Mouse (Mus musculus) left cerebral cortex, adult 9 months (tissue): ENCODE data around the gene Sema4f.

Experiments used
- DNase-seq, 2 experiments: peaks; one replicate each; pipeline ENCODE4 v3.0.0; 2022; ENCODE audit warnings: low spot score in 2 of 2

Gene Sema4f

GRCm38 (mm10) chr6:82939167-82939912 is at the start of gene Sema4f:
Gene Sema4f (minus strand): TSS chr6:82939769.
- DNase-seq, result peak; percentile 82 to 83

- DNase-seq, result no peak
Measured at GRCm38 (mm10) chr6:82987411-82987971, 47.9 kb upstream of the Sema4f start.

DNA sequence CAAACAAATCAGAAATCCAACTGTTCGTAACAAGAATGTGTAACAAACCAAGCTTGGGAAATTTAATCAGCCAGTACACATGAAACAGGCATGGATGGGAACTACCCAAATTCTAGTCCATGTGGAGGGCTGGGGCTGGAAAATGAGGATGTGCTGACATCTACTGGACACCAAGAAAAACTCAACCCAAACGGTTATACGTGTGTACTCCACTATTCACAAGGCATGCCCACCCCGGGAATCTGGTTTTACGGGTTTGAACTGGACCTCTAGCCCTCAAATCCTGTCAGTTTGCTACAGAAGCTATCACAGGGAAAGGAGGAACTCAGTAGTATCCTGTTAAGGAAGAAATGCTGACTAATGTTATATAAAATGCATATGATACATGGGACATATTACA is 31.5 kb upstream of the Sema4f start:
- DNase-seq, result peak in 1 of 2 experiments; percentile 63

GRCm38 (mm10) chr6:82969249-82970084 is 29.9 kb upstream of the Sema4f start:
- DNase-seq, result no peak

DNA sequence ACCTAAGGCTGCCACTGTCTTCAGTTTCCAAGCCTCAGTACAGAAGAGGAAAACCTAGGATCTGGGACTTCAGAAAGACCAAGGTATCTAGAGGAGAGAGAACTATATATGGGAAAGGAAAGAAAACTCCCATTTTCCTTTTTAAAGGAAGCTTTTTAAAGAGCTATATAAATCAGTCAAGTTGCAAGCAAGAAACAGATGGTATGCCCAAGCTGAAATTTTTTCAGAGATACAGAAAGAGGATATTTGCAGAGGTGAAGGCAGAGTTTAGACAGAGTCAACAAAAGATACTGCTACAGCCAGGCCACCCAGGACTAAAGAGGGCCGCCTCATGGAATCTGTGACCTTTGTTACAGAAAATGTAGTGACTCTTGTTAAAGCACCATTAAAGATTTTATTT is 22.1 kb upstream of the Sema4f start:
- no peak for DNase-seq

DNA sequence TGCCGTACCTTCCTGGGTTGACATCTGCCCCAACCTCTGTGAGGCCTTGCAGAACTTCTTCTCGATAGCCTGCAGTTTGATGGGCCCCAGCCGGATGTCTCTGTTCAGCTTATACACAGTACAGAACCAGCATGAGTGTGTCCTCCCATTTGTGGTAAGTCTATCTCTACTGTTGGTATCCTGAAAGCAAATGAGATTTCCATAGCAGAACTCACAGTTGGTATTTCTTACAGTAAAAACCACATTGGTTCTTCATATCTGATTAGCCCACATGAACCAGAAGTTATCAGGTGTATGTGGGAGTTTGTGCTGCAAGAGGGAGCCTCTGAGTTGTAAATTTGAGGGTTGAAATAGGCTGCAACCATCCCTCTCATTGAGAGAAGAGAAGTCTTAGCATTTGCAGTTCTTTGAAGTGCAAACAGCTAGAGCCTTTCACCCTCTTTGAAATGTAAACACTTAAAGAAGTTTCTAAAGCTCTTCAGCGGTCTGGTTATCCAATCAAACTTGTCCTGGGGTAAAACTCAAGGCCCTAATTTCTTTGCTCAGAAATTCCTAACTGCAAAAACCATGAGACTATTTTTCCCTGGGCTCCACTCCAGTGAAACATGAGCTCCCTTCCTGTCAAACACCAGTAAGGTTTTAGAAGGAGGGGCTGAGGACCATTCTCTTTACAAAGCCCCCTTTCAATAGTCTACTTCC is 17.1 kb upstream of the Sema4f start:
- DNase-seq, result no peak

GRCm38 (mm10) chr6:82946651-82947050 is 7.1 kb upstream of the Sema4f start, which contains the start of gene M1ap:
Gene M1ap (plus strand): TSS chr6:82946902.
- no peak for DNase-seq

- DNase-seq, result no peak
Measured at GRCm38 (mm10) chr6:82945750-82946149, 6.2 kb upstream of the Sema4f start.

DNA sequence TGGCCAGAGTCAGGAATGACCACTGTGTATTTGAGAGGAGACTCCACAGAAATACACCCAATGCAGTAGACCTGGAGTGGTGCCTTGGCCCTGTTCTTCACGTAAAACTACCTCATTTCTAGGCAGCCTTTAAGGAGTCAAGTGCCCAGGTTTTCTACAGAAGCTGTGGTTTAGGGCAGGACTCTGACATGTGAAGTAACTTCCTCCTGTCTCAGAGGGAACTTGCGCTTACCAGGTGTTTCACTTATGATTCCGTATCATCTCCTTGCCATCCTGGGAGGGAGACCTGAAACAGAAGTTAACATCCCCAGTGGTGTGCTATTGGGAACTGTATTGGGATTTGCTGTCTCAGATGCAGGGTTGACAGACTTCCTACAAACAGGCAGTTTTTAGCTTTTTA is 1.2 kb upstream of the Sema4f start:
- no peak for DNase-seq

DNA sequence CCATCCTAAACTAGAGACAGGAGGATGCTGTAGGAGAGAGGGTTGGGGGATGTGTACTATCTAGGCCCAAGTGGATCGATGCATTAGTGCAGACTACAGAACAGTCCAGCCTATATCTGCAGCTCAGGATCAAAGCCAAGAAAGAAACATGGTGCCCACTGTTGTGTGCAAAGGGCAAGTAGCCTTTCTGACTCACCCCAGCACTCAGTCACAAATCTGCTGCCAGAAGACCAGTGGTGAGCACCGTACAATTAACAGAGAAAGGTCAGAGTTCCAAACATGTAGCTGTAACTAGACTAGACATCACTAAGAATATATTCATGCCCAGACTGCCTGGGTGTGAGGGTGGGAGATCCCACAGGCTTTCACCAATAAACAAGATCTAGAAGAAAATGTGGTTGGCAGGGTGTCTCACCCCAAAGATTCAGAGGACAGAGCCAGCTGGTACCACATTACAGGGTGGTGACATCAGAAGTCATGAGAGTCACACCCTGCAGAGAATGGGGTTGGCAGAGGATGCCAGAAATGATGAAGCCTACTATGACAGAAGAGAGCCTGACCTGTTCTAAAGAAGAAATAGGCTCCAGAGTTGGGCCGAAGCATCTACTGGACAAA is 4.8 kb downstream of the Sema4f start:
- no peak for DNase-seq

- no peak for DNase-seq
Measured at GRCm38 (mm10) chr6:82927617-82928016, 12.0 kb downstream of the Sema4f start.

- no peak for DNase-seq
Measured at GRCm38 (mm10) chr6:82926528-82926927, 13.0 kb downstream of the Sema4f start.

DNA sequence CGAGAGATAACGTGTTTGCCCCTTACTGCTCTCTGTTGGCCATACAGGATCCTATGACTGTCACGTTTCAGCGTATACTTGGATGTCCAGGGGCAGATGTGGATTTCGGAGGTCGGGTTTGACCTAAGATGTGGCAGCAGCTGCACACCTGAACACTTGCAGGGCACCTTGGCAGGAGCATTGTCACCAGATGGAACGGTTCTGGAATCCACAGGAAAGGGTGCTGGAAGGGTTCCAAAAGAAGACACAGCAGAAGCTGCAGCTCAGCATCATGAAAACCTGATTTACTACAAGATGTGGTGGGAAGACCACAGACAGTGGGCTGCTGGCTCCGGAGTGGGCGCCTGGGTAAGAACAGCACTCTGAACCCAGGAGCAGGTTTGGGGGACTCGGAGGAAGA is 13.5 kb downstream of the Sema4f start:
- no peak for DNase-seq

GRCm38 (mm10) chr6:82925005-82925404 is 14.6 kb downstream of the Sema4f start:
- DNase-seq, result no peak

GRCm38 (mm10) chr6:82921426-82922224 is 17.9 kb downstream of the Sema4f start:
- DNase-seq, result no peak

- no peak for DNase-seq
Measured at GRCm38 (mm10) chr6:82919520-82919919, 20.0 kb downstream of the Sema4f start.

DNA sequence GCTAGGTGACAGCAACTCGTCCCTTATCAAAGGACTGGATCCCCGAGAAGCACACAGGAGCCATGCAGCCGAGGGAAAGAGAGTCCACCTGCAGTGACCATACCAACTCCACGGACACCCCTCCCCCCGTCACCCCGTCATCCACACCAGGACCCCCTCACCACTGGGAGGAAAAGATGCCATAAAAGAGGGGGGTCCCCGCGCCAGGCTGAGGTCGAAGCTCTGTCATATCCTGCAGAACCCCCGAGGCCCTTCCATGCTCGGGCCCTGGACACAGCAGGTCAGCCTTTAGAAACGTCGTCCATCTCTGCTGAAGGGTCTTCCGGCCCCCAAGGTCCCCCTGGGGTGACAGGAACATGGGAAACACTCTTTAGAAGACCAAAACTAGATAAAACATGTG is 21.2 kb downstream of the Sema4f start:
- DNase-seq, result no peak

GRCm38 (mm10) chr6:82917778-82918129 is 21.8 kb downstream of the Sema4f start:
- DNase-seq, result peak in 1 of 2 experiments; percentile 64

- DNase-seq, result peak in 1 of 2 experiments; percentile 63
Measured at GRCm38 (mm10) chr6:82917076-82917777, 22.3 kb downstream of the Sema4f start.

GRCm38 (mm10) chr6:82916459-82916858 is 23.1 kb downstream of the Sema4f start:
- no peak for DNase-seq
